In genomic region chr9:112174407-112175357, GRCm38 (mm10) we compare ENCODE assay signal across 9 mouse cellular contexts.
DNase-seq lines count a peak whose midpoint lies in the region; ATAC-seq lines count a peak whose summit lies in the region.
"Had no signal": no experiment of that assay in that cellular context is flagged by ENCODE, and none has a peak within 500 bp of the region (broad histone marks: within the 10 kb centered on the region; RNA-seq: fewer than 3 reads in every experiment).

No protein-coding gene starts in this region.

- H3K36me3 ChIP-seq in heart, embryonic 12.5 days = no peaks in the 10 kb centered on the region
- H3K36me3 ChIP-seq: limb, embryonic 15.5 days had no signal

- H3K27ac ChIP-seq in heart, embryonic 12.5 days (ENCODE audit: poor library complexity, severe bottlenecking) = no peak overlapping the region
- H3K27ac ChIP-seq: limb, embryonic 15.5 days had no signal

- peak; percentile 57; the same call in 1 of the 2 replicates for ATAC-seq in heart, embryonic 12.5 days (ENCODE audit: insufficient number of reproducible peaks, low FRiP score)
- peak; percentile 57 for ATAC-seq in granulocyte monocyte progenitor cell, adult 5-6 weeks (replicated peaks; ENCODE audit: poor library complexity, severe bottlenecking)
- peak; percentile 88 for ATAC-seq in megakaryocyte-erythroid progenitor cell, adult 5-6 weeks (replicated peaks; ENCODE audit: low FRiP score, low TSS enrichment, poor library complexity, severe bottlenecking)

- peak overlapping the region; percentile 2; the same call in 1 of the 2 replicates for H3K4me3 ChIP-seq in heart, embryonic 12.5 days
- H3K4me3 ChIP-seq: limb, embryonic 15.5 days had no signal

- no peak for DNase-seq in heart, postnatal 10 days
- DNase-seq in CD4-positive helper T cell, adult 2 months (ENCODE audit: low read depth, low spot score) = peak; percentile 78
- DNase-seq in c-Kit-positive CD71-positive TER-119-negative erythroid progenitor cells, embryonic 14.5 days (ENCODE audit: low read depth) = peak; percentile 68
- no peak for DNase-seq in layer of hippocampus, adult 9-10 months (ENCODE audit: low spot score)
- DNase-seq in right cerebral cortex, adult 18-20 months = no peak

- WGBS in heart, embryonic 12.5 days = 24% methylated on average over 15 of the region's 15 CpGs

- H3K4me1 ChIP-seq in heart, embryonic 12.5 days (replicated peaks) = peaks cover 22% of the 10 kb centered on the region

- H3K9ac ChIP-seq in heart, embryonic 12.5 days = no peak overlapping the region
- H3K9ac ChIP-seq: limb, embryonic 15.5 days had no signal

- no peaks in the 10 kb centered on the region for H3K9me3 ChIP-seq in heart, embryonic 12.5 days (replicated peaks)
- H3K9me3 ChIP-seq: limb, embryonic 15.5 days had no signal

- no peaks in the 10 kb centered on the region for H3K27me3 ChIP-seq in heart, embryonic 12.5 days (replicated peaks)
- H3K27me3 ChIP-seq: limb, embryonic 15.5 days had no signal

- H3K4me2 ChIP-seq in heart, embryonic 12.5 days = peak overlapping the region; percentile 44
- H3K4me2 ChIP-seq: limb, embryonic 15.5 days had no signal

- intact Hi-C loops in heart, postnatal 10 days (cut with DNase I) = no loop called here

Comparison
In these comparisons a context has a peak if more than half of its experiments do, and no peak if none do; other contexts are left out.
1. DNase-seq: peak in CD4-positive helper T cell, adult 2 months (single experiment) and c-Kit-positive CD71-positive TER-119-negative erythroid progenitor cells, embryonic 14.5 days (single experiment); none in heart, postnatal 10 days (0 of 2), layer of hippocampus, adult 9-10 months (single experiment) and right cerebral cortex, adult 18-20 months (single experiment).
2. Peak in every context shown above with its lines, with median percentiles within 50 percentile points of each other: ATAC-seq.